Mouse (Mus musculus) hindbrain, embryonic 15.5 days (tissue): ENCODE data around the gene Lamc3. TPM values are rescaled to one million over a fixed set of nuclear protein-coding genes. Genes with fewer than 3 reads are reported as not detected.

Experiments used
- ATAC-seq: fragments of 200-750 bp; cut with Nextera tagmentation; 2 replicates; pipeline ENCODE4 v1.8.0; 2017; ENCODE audit warnings: low read depth, moderate number of reproducible peaks, moderate TSS enrichment; ENCODE audit not compliant: low FRiP score
- H3K27ac ChIP-seq: fragments of 300-500 bp; sonication (generic); replicated peaks from 2 replicates; pipeline ENCODE4 v1.5.1; 2015; ENCODE audit warnings: mild to moderate bottlenecking, inconsistent platforms
- H3K27me3 ChIP-seq: fragments of 300-500 bp; sonication (generic); 2 replicates; pipeline ENCODE4 v1.6.1; 2015; ENCODE audit warnings: control low read depth, inconsistent platforms
- H3K36me3 ChIP-seq: fragments of 300-500 bp; sonication (generic); 2 replicates; pipeline ENCODE4 v1.6.1; 2015; ENCODE audit warnings: control low read depth, inconsistent platforms
- H3K4me1 ChIP-seq: fragments of 300-500 bp; sonication (generic); replicated peaks from 2 replicates; pipeline ENCODE4 v1.6.1; 2015; ENCODE audit warnings: control low read depth, inconsistent platforms
- H3K4me2 ChIP-seq: fragments of 300-500 bp; sonication (generic); 2 replicates; pipeline ENCODE4 v1.6.1; 2015; ENCODE audit warnings: moderate library complexity, mild to moderate bottlenecking, inconsistent platforms
- H3K4me3 ChIP-seq: fragments of 300-500 bp; sonication (generic); 2 replicates; pipeline ENCODE4 v1.5.1; 2015; ENCODE audit warnings: mild to moderate bottlenecking, inconsistent platforms
- H3K9ac ChIP-seq: fragments of 300-500 bp; sonication (generic); 2 replicates; pipeline ENCODE4 v1.6.1; 2015; ENCODE audit warnings: inconsistent platforms
- H3K9me3 ChIP-seq: fragments of 300-500 bp; sonication (generic); 2 replicates; pipeline ENCODE4 v1.6.1; 2016; ENCODE audit warnings: control low read depth, inconsistent platforms
- WGBS: fragments of 180-500 bp; shearing (Covaris S2); methylation state at CpG from one replicate; pipeline ENCODE4 v1.1.7; 2015; 5-methylcytosine and 5-hydroxymethylcytosine counted together
- polyA plus RNA-seq: library from polyadenylated mRNA; unstranded; fragments of >200 nt; fragmentation: Nextera tagmentation; extraction: Ambion mirVana; gene quantifications from 2 replicates; pipeline ENCODE4 v1.2.1, GENCODE M21; 2015

Lamc3 gene
- polyA plus RNA-seq, 1 experiment from 2014 or later: 5.4 TPM

DNA sequence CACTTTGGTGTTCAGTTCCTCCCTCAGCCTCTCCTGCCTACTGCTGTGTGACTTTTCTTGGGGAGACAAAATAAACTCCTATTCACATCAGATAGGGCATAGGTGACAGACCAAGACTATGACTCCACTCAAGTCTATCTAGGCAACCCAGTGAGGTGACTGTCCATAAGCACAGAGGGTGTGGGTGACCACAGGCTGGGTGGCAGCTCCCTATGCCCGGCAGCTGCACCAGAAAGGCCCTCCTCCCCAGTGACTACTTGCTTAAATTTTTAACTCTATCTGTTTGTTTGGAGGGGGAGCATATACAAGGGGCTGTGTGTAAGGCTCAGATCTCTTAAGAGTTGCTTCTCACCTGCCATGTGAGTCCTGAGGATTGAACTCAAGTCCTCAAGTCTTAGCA lies 24.2 kb upstream of the Lamc3 start:
- H3K4me3 ChIP-seq: no peak overlapping the region
- no peak overlapping the region for H3K9ac ChIP-seq
- no peak overlapping the region for H3K4me2 ChIP-seq
- H3K27me3 ChIP-seq: no peaks in the 10 kb centered on the region
- no peak for ATAC-seq
- H3K4me1 ChIP-seq: peaks cover 19% of the 10 kb centered on the region
- no peak overlapping the region for H3K27ac ChIP-seq
- WGBS: 82% methylated on average over 1 of the region's 1 CpGs
- H3K36me3 ChIP-seq: no peaks in the 10 kb centered on the region
- no peaks in the 10 kb centered on the region for H3K9me3 ChIP-seq

- ATAC-seq: no peak
- 87% methylated on average over 1 of the region's 1 CpGs for WGBS
These were observed 23.3 kb upstream of the Lamc3 start for GRCm38 (mm10) chr2:31863766-31864165.

DNA sequence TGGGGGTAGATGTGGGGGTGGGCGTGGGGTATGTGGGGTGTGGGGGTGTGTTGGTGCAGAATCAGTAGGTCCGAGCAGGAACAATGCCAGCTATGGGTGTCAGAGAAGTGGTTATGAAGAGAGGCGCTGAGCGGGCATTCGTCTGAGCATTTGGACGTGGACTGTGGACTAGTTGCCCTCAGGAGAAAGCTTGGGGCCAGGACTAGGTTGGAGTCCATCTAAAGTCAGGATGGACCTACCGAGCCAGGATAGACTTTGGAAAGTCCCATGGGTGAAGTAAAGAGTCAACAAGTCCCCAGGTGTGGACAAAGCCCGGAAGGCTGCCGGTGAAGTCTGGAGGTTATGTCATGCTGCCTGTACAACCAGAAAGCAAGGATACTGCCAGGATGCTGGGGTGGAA lies 22.2 kb upstream of the Lamc3 start:
- Histone ChIP-seq H3K4me1 (peaks cover 4% of the 10 kb centered on the region), H3K27me3 (no peaks in the 10 kb centered on the region), H3K9me3 (no peaks in the 10 kb centered on the region), H3K36me3 (no peaks in the 10 kb centered on the region), H3K9ac (no peak overlapping the region), H3K27ac (no peak overlapping the region), H3K4me3 (no peak overlapping the region), H3K4me2 (no peak overlapping the region)
- ATAC-seq: no peak
- WGBS: 90% methylated on average over 9 of the region's 9 CpGs

More at GRCm38 (mm10) chr2:31863766-31864165, 23.3 kb upstream of the Lamc3 start:
- H3K27ac ChIP-seq: no peak overlapping the region
- H3K27me3 ChIP-seq: no peaks in the 10 kb centered on the region
- H3K9ac ChIP-seq: no peak overlapping the region
- H3K4me2 ChIP-seq: no peak overlapping the region
- no peak overlapping the region for H3K4me3 ChIP-seq
- H3K36me3 ChIP-seq: no peaks in the 10 kb centered on the region
- peaks cover 15% of the 10 kb centered on the region for H3K4me1 ChIP-seq
- no peaks in the 10 kb centered on the region for H3K9me3 ChIP-seq

DNA sequence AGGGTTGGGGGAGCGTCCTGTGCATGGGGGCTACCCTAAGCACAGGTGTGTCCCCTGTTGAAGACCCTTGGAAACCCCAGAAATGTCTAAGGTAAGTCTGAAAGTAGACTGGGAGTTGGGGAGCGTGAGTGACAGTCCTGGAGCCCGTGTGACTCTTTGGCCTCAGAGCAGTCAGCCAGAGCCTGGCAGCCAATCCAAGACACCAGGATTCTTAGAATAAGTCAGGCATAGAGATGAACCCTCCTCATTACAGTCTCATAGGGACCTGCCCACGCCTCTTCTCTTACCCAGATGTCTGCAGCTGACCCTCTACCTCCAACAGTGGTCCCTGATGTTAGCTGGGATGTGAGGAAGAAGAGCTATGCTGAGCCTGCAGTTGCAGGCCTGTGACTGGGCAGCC lies 21.8 kb upstream of the Lamc3 start:
- ATAC-seq: no peak
- Histone ChIP-seq H3K9me3 (no peaks in the 10 kb centered on the region), H3K4me3 (no peak overlapping the region), H3K36me3 (no peaks in the 10 kb centered on the region), H3K4me1 (peaks cover 4% of the 10 kb centered on the region; the same call in 1 of the 2 replicates), H3K27ac (no peak overlapping the region), H3K9ac (no peak overlapping the region), H3K27me3 (no peaks in the 10 kb centered on the region), H3K4me2 (no peak overlapping the region)
- WGBS: 68% methylated on average over 4 of the region's 4 CpGs

DNA sequence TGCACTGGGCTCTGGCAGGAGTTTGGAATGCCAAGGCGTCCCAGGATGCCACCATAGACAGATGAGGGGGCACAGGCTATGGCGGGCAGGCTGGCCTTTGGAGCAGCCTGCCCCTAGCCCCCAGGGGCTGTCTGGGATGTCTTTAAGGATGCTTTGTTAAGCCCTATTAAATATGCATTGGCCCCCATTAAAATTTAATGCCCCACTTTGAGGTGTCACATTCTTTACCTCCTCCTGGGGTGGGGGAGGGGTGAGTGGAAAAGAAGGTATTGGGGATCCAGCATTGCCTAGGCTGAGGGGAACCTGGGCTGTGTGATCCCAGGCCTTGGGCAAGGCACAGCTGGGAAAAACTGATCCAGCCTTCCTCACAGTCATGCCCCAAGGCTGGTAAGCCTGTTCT lies 21.3 kb upstream of the Lamc3 start:
- H3K9me3 ChIP-seq: no peaks in the 10 kb centered on the region
- no peak for ATAC-seq
- no peaks in the 10 kb centered on the region for H3K36me3 ChIP-seq
- H3K4me1 ChIP-seq: peaks cover 4% of the 10 kb centered on the region; the same call in 1 of the 2 replicates
- no peak overlapping the region for H3K4me3 ChIP-seq
- H3K27me3 ChIP-seq: no peaks in the 10 kb centered on the region
- H3K27ac ChIP-seq: no peak overlapping the region
- 11% methylated on average over 2 of the region's 2 CpGs for WGBS
- H3K4me2 ChIP-seq: no peak overlapping the region
- H3K9ac ChIP-seq: no peak overlapping the region

GRCm38 (mm10) chr2:31867773-31868537 lies 19.1 kb upstream of the Lamc3 start:
- Histone ChIP-seq H3K9ac (no peak overlapping the region), H3K36me3 (no peaks in the 10 kb centered on the region), H3K4me3 (no peak overlapping the region), H3K9me3 (no peaks in the 10 kb centered on the region), H3K4me2 (no peak overlapping the region), H3K27me3 (no peaks in the 10 kb centered on the region), H3K27ac (no peak overlapping the region), H3K4me1 (peaks cover 4% of the 10 kb centered on the region; the same call in 1 of the 2 replicates)
- WGBS: 83% methylated on average over 8 of the region's 8 CpGs
- ATAC-seq: no peak

GRCm38 (mm10) chr2:31868538-31869164 lies 18.4 kb upstream of the Lamc3 start:
- peaks cover 4% of the 10 kb centered on the region; the same call in 1 of the 2 replicates for H3K4me1 ChIP-seq
- no peak overlapping the region for H3K4me3 ChIP-seq
- H3K27ac ChIP-seq: no peak overlapping the region
- H3K4me2 ChIP-seq: no peak overlapping the region
- no peaks in the 10 kb centered on the region for H3K36me3 ChIP-seq
- H3K27me3 ChIP-seq: no peaks in the 10 kb centered on the region
- 71% methylated on average over 10 of the region's 10 CpGs for WGBS
- no peak for ATAC-seq
- no peak overlapping the region for H3K9ac ChIP-seq
- no peaks in the 10 kb centered on the region for H3K9me3 ChIP-seq

DNA sequence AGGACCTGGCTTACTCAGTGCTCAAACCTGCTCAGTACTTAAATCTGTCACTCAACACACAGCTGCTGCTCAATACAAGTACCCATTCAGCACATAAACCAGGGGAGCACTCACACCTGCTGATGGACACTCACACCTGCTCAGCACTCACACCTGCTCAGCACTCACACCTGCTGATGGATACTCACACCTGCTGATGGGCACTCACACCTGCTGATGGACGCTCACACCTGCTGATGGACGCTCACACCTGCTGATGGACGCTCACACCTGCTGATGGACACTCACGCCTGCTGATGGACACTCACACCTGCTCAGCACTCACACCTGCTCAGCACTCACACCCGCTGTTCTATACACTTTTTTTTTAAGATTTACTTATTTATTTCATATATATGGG lies 17.4 kb upstream of the Lamc3 start:
- Histone ChIP-seq H3K4me1 (peaks cover 12% of the 10 kb centered on the region), H3K9me3 (no peaks in the 10 kb centered on the region), H3K27ac (no peak overlapping the region), H3K4me3 (no peak overlapping the region), H3K4me2 (no peak overlapping the region), H3K36me3 (no peaks in the 10 kb centered on the region), H3K9ac (no peak overlapping the region), H3K27me3 (no peaks in the 10 kb centered on the region)
- ATAC-seq: no peak
- 95% methylated on average over 5 of the region's 5 CpGs for WGBS

- H3K4me3 ChIP-seq: no peak overlapping the region
- no peak overlapping the region for H3K27ac ChIP-seq
- H3K4me1 ChIP-seq: peaks cover 10% of the 10 kb centered on the region
- H3K36me3 ChIP-seq: no peaks in the 10 kb centered on the region
- no peak for ATAC-seq
- 79% methylated on average over 3 of the region's 3 CpGs for WGBS
- H3K9ac ChIP-seq: no peak overlapping the region
- H3K9me3 ChIP-seq: no peaks in the 10 kb centered on the region
- H3K4me2 ChIP-seq: no peak overlapping the region
- H3K27me3 ChIP-seq: 0 out of 2 replicates have a peak, but pooled peaks cover 5% of the 10 kb centered on the region
These were observed 16.4 kb upstream of the Lamc3 start for GRCm38 (mm10) chr2:31870683-31871082.

DNA sequence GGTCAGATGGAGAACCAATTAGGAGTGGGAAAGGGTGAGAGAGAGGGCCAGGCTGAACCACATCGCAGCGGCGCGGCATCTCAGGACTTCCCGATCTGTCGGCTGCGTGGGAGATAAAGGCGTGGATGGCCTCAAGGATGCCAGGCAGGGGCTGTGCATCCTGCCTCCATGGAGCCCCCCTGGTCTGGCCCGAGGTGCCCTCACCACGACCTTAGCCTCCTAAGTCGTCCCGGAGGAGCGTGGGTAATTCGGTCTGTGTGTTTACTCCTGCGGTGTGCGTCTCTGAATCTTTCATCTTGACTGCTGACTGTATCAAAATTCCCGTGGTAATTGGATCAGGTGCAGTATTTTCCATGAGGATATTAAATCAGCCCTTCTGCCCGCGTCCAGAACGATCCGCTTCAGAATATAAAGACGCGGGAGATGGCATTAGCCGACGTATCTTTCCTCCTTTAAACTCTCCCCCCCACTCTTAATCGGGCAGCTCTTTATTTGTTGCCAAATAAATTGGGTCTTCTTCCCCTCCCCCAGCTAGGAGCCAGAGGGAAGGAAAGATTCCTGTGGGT lies 12.7 kb upstream of the Lamc3 start:
- no peak overlapping the region for H3K9ac ChIP-seq
- ATAC-seq: no peak
- WGBS: 39% methylated on average over 26 of the region's 26 CpGs

GRCm38 (mm10) chr2:31876446-31876845 lies 10.6 kb upstream of the Lamc3 start:
- Histone ChIP-seq H3K4me1 (peaks cover 14% of the 10 kb centered on the region), H3K27me3 (peaks cover 23% of the 10 kb centered on the region), H3K4me2 (no peak overlapping the region), H3K27ac (no peak overlapping the region), H3K9me3 (no peaks in the 10 kb centered on the region), H3K36me3 (no peaks in the 10 kb centered on the region), H3K4me3 (no peak overlapping the region), H3K9ac (no peak overlapping the region)
- 25% methylated on average over 12 of the region's 12 CpGs for WGBS
- ATAC-seq: no peak

More for the DNA sequence above, 12.7 kb upstream of the Lamc3 start:
- H3K4me2 ChIP-seq: peak overlapping the region; percentile 24
- H3K4me3 ChIP-seq: no peak overlapping the region
- H3K27me3 ChIP-seq: peaks cover 7% of the 10 kb centered on the region; the same call in 1 of the 2 replicates
- H3K36me3 ChIP-seq: no peaks in the 10 kb centered on the region
- H3K27ac ChIP-seq: no peak overlapping the region
- peaks cover 9% of the 10 kb centered on the region for H3K4me1 ChIP-seq
- no peaks in the 10 kb centered on the region for H3K9me3 ChIP-seq

- H3K36me3 ChIP-seq: no peaks in the 10 kb centered on the region
- H3K9me3 ChIP-seq: no peaks in the 10 kb centered on the region
- H3K4me3 ChIP-seq: no peak overlapping the region
- WGBS: 62% methylated on average over 17 of the region's 17 CpGs
- no peak overlapping the region for H3K9ac ChIP-seq
- ATAC-seq: no peak
- peaks cover 14% of the 10 kb centered on the region for H3K4me1 ChIP-seq
- H3K27me3 ChIP-seq: peaks cover 33% of the 10 kb centered on the region
- H3K4me2 ChIP-seq: no peak overlapping the region
- no peak overlapping the region for H3K27ac ChIP-seq
These were observed 8.5 kb upstream of the Lamc3 start for GRCm38 (mm10) chr2:31878610-31879009.
